23 mouse cellular contexts compared by ENCODE assay signal in genomic region chr4:43248026-43248425, GRCm38 (mm10). TPM values are rescaled to one million over a fixed set of nuclear protein-coding genes. Genes with fewer than 3 reads are reported as not detected.
DNase-seq lines count a peak whose midpoint lies in the region; ATAC-seq and TF ChIP-seq lines count a peak whose summit lies in the region.
"Had no signal": no experiment of that assay in that cellular context is flagged by ENCODE, and none has a peak within 500 bp of the region (broad histone marks: within the 10 kb centered on the region; RNA-seq: fewer than 3 reads in every experiment).

No protein-coding gene starts in this region.

- no peaks in the 10 kb centered on the region for H3K27me3 ChIP-seq in midbrain, embryonic 14.5 days (ENCODE audit: control insufficient read depth, insufficient read depth, low read length)
- H3K27me3 ChIP-seq: hindbrain, embryonic 12.5 days; neural tube, embryonic 12.5 days had no signal

- ATAC-seq in midbrain, embryonic 14.5 days (ENCODE audit: low FRiP score, low TSS enrichment) = no peak

- H3K4me2 ChIP-seq in midbrain, embryonic 14.5 days (ENCODE audit: low read length) = no peak overlapping the region
- H3K4me2 ChIP-seq: hindbrain, embryonic 12.5 days; neural tube, embryonic 12.5 days had no signal

- H3K36me3 ChIP-seq in midbrain, embryonic 14.5 days (ENCODE audit: control insufficient read depth, insufficient read depth, low read length) = peaks cover 37% of the 10 kb centered on the region

- H3K27ac ChIP-seq in midbrain, embryonic 14.5 days (replicated peaks; ENCODE audit: low read depth, low read length) = no peak overlapping the region
- H3K27ac ChIP-seq: gastrocnemius, adult 2 months; heart, adult 2 months; hindbrain, embryonic 12.5 days; layer of hippocampus, adult 2 months; liver, embryonic 14.5 days; macrophage; neural tube, embryonic 12.5 days had no signal

- peaks cover 4% of the 10 kb centered on the region; the same call in 1 of the 2 replicates for H3K4me1 ChIP-seq in midbrain, embryonic 14.5 days (ENCODE audit: control insufficient read depth, insufficient read depth, low read length)
- H3K4me1 ChIP-seq in lung, adult 2 months (ENCODE audit: control insufficient read depth, insufficient read depth, low read length) = no peaks in the 10 kb centered on the region

- no peak overlapping the region for H3K4me3 ChIP-seq in midbrain, embryonic 14.5 days (replicated peaks; ENCODE audit: low read depth, low read length)
- no peak overlapping the region for H3K4me3 ChIP-seq in lung, adult 2 months (replicated peaks; ENCODE audit: extremely low read depth, low read depth, low read length)
- H3K4me3 ChIP-seq: gastrocnemius, adult 2 months; heart, adult 2 months; hindbrain, embryonic 12.5 days; layer of hippocampus, adult 2 months; neural tube, embryonic 12.5 days had no signal

- no peak for TF ChIP-seq CTCF in lung, adult 2 months (IDR thresholded peaks at IDR 0.05; ENCODE audit: insufficient read depth, low read length)

- DNase-seq in heart, adult 11 months = peak; percentile 70
- DNase-seq in heart, adult 18-20 months = no peak
- peak; percentile 51 for DNase-seq in R1 (ENCODE audit: low read depth, low spot score)
- peak; percentile 79 for DNase-seq in embryo, embryonic 10 days (ENCODE audit: low spot score)
- peak; percentile 15 for DNase-seq in midbrain, embryonic 14.5 days
- no peak for DNase-seq in gastrocnemius, adult 8-10 months (ENCODE audit: low spot score in 2 of 2)
- no peak for DNase-seq in lung, adult 2 months
- DNase-seq: adrenal gland, adult 2 months; B cell, adult 2 months; cerebellum, adult 9-10 months; gastrocnemius, adult 2 months; heart, adult 2 months; kidney, adult 8-10 months; kidney, postnatal 14 days; layer of hippocampus, postnatal 36 days; right cerebral cortex, postnatal 14 days; spleen, adult 18-20 months; thymus, postnatal 36 days had no signal

- H3K9ac ChIP-seq in midbrain, embryonic 14.5 days (replicated peaks; ENCODE audit: low read length) = no peak overlapping the region
- H3K9ac ChIP-seq: hindbrain, embryonic 12.5 days; liver, embryonic 14.5 days; neural tube, embryonic 12.5 days had no signal

- TF ChIP-seq POLR2A in lung, adult 2 months (IDR thresholded peaks at IDR 0.05; ENCODE audit: borderline replicate concordance, extremely low read depth, low read depth, low read length) = no peak

- WGBS in midbrain, embryonic 14.5 days = 10% methylated on average over 7 of the region's 7 CpGs
- WGBS in lung, adult 2 months = 78% methylated on average over 7 of the region's 7 CpGs

- no peaks in the 10 kb centered on the region for H3K9me3 ChIP-seq in midbrain, embryonic 14.5 days (ENCODE audit: control insufficient read depth, low read length)
- H3K9me3 ChIP-seq: hindbrain, embryonic 12.5 days; neural tube, embryonic 12.5 days had no signal

RNA-seq across cellular contexts. Expression of gene Atp8b5, which starts 18.9 kb away (rescaled TPM):
- total RNA-seq in heart, adult 18-20 months (2021) = under 1 TPM in 1 of 2 experiments, not detected in 1; 0.07 TPM
- polyA plus RNA-seq in midbrain, embryonic 14.5 days (2014; fragmentation: Nextera tagmentation; extraction: Ambion mirVana) = 0.23 and 0.57 TPM in 2 replicates
- under 1 TPM in 2 of 4 experiments, not detected in 2; 0.05 to 0.07 TPM for total RNA-seq in gastrocnemius, adult 8-10 months (2022)
- 0.08 and 0.25 TPM in 2 replicates for polyA plus RNA-seq in lung, adult 2 months (2012; rRNA removed)

Comparison
In these comparisons a context has a peak if more than half of its experiments do, and no peak if none do; other contexts are left out.
1. DNase-seq: peak in heart, adult 11 months (single experiment), R1 (single experiment), embryo, embryonic 10 days (single experiment) and midbrain, embryonic 14.5 days (single experiment); none in heart, adult 18-20 months (0 of 2), gastrocnemius, adult 8-10 months (0 of 2) and lung, adult 2 months (single experiment).